ENCODE assay signal across 8 mouse cellular contexts in genomic region chr7:16924037-16924834, GRCm38 (mm10). TPM values are rescaled to one million over a fixed set of nuclear protein-coding genes. Genes with fewer than 3 reads are reported as not detected.
DNase-seq lines count a peak whose midpoint lies in the region; ATAC-seq and TF ChIP-seq lines count a peak whose summit lies in the region.

Gene Calm3, minus strand, starts transcription at chr7:16924114.

- H3K9me3 ChIP-seq in ES-Bruce4 (replicated peaks; ENCODE audit: control insufficient read depth, insufficient read depth, low read length, poor library complexity, severe bottlenecking): no peaks in the 10 kb centered on the region
- no peaks in the 10 kb centered on the region for H3K9me3 ChIP-seq in forebrain, embryonic 13.5 days (replicated peaks)
- no peaks in the 10 kb centered on the region for H3K9me3 ChIP-seq in liver, postnatal 0 days (ENCODE audit: low read length)
- no peaks in the 10 kb centered on the region for H3K9me3 ChIP-seq in neural tube, embryonic 14.5 days (ENCODE audit: control insufficient read depth, low read length)

- intact Hi-C loops in heart, postnatal 10 days (cut with DNase I): loop anchor here (5.0 kb wide), 1 partner anchor 107 kb away; the partner anchor contains the start of genes Fkrp and Strn4

- DNase-seq in heart, postnatal 10 days: peak; percentile 100
- peak; percentile 92 for DNase-seq in large intestine, adult 2 months (ENCODE audit: low read depth, low spot score)
- peak; percentile 99 for DNase-seq in liver, postnatal 0 days
- DNase-seq in testis, postnatal 10 days (ENCODE audit: low spot score): peak; percentile 99

- no peaks in the 10 kb centered on the region for H3K27me3 ChIP-seq in ES-Bruce4 (ENCODE audit: control insufficient read depth, insufficient read depth, low read length, poor library complexity, severe bottlenecking)
- no peaks in the 10 kb centered on the region for H3K27me3 ChIP-seq in forebrain, embryonic 13.5 days
- H3K27me3 ChIP-seq in liver, postnatal 0 days (ENCODE audit: insufficient read depth, low read length): no peaks in the 10 kb centered on the region
- H3K27me3 ChIP-seq in neural tube, embryonic 14.5 days (ENCODE audit: control insufficient read depth, insufficient read depth, low read length): no peaks in the 10 kb centered on the region

- peak; percentile 77 for ATAC-seq in cerebellum, adult (ENCODE audit: insufficient number of reproducible peaks, low FRiP score, low TSS enrichment)
- peak; percentile 93 for ATAC-seq in forebrain, embryonic 13.5 days
- ATAC-seq in liver, postnatal 0 days: peak; percentile 92
- peak; percentile 93 for ATAC-seq in neural tube, embryonic 14.5 days (ENCODE audit: low read depth)

- H3K27ac ChIP-seq in ES-Bruce4 (ENCODE audit: insufficient read depth, low read length): peak within 1 kb of the TSS; percentile 81
- H3K27ac ChIP-seq in forebrain, embryonic 13.5 days: peak within 1 kb of the TSS; percentile 96
- H3K27ac ChIP-seq in liver, postnatal 0 days (ENCODE audit: low read depth): peak within 1 kb of the TSS; percentile 92
- peak within 1 kb of the TSS; percentile 98 for H3K27ac ChIP-seq in neural tube, embryonic 14.5 days (ENCODE audit: low read depth, low read length)

- peaks cover 4% of the 10 kb centered on the region for H3K4me1 ChIP-seq in ES-Bruce4 (ENCODE audit: control insufficient read depth, insufficient read depth, low read length)
- peaks cover 41% of the 10 kb centered on the region for H3K4me1 ChIP-seq in forebrain, embryonic 13.5 days
- peaks cover 32% of the 10 kb centered on the region for H3K4me1 ChIP-seq in liver, postnatal 0 days (ENCODE audit: insufficient read depth)
- H3K4me1 ChIP-seq in neural tube, embryonic 14.5 days (ENCODE audit: control insufficient read depth, insufficient read depth, low read length): peaks cover 35% of the 10 kb centered on the region

- H3K4me3 ChIP-seq in ES-Bruce4 (ENCODE audit: low read depth, low read length): peak within 1 kb of the TSS; percentile 94
- peak within 1 kb of the TSS; percentile 86 for H3K4me3 ChIP-seq in forebrain, embryonic 13.5 days
- peak within 1 kb of the TSS; percentile 94 for H3K4me3 ChIP-seq in liver, postnatal 0 days (ENCODE audit: low read depth, low read length)
- peak within 1 kb of the TSS; percentile 86 for H3K4me3 ChIP-seq in neural tube, embryonic 14.5 days (ENCODE audit: low read depth, low read length)

- H3K9ac ChIP-seq in ES-Bruce4 (ENCODE audit: low read depth, poor library complexity, severe bottlenecking): peak within 1 kb of the TSS; percentile 97
- peak within 1 kb of the TSS; percentile 97 for H3K9ac ChIP-seq in forebrain, embryonic 13.5 days
- H3K9ac ChIP-seq in liver, postnatal 0 days (replicated peaks): peak within 1 kb of the TSS; percentile 94
- peak within 1 kb of the TSS; percentile 97 for H3K9ac ChIP-seq in neural tube, embryonic 14.5 days (replicated peaks; ENCODE audit: low read depth, low read length)

- 2% methylated on average over 64 of the region's 64 CpGs for WGBS in forebrain, embryonic 13.5 days
- WGBS in large intestine, adult 2 months: 1% methylated on average over 64 of the region's 64 CpGs
- WGBS in liver, postnatal 0 days (ENCODE audit: insufficient replicate concordance): 2% methylated on average over 64 of the region's 64 CpGs
- 2% methylated on average over 63 of the region's 64 CpGs for WGBS in neural tube, embryonic 14.5 days

- peak; percentile 85 for TF ChIP-seq POLR2A in ES-Bruce4 (IDR thresholded peaks at IDR 0.05; ENCODE audit: insufficient read depth, low read length)

- TF ChIP-seq CTCF in ES-Bruce4 (IDR thresholded peaks at IDR 0.05; ENCODE audit: low read depth, low read length): no peak
- peak; percentile 30; the same call in 1 of the 2 replicates for TF ChIP-seq CTCF in liver, postnatal 0 days (IDR thresholded peaks at IDR 0.05; ENCODE audit: low read depth)

- peak within 1 kb of the TSS; percentile 95 for H3K4me2 ChIP-seq in forebrain, embryonic 13.5 days
- H3K4me2 ChIP-seq in liver, postnatal 0 days (ENCODE audit: low read depth, low read length): peak within 1 kb of the TSS; percentile 99
- peak within 1 kb of the TSS; percentile 92 for H3K4me2 ChIP-seq in neural tube, embryonic 14.5 days (ENCODE audit: low read depth, low read length)

- H3K36me3 ChIP-seq in ES-Bruce4 (ENCODE audit: control insufficient read depth, insufficient read depth, low read length, poor library complexity, severe bottlenecking): no peaks in the 10 kb centered on the region; the same call in 1 of the 2 replicates
- H3K36me3 ChIP-seq in forebrain, embryonic 13.5 days (ENCODE audit: poor library complexity, severe bottlenecking): peaks cover 10% of the 10 kb centered on the region
- H3K36me3 ChIP-seq in liver, postnatal 0 days (replicated peaks; ENCODE audit: insufficient read depth, low read length): peaks cover 14% of the 10 kb centered on the region
- H3K36me3 ChIP-seq in neural tube, embryonic 14.5 days (ENCODE audit: control insufficient read depth, insufficient read depth, low read length): no peaks in the 10 kb centered on the region

- TF ChIP-seq EP300 in ES-Bruce4 (IDR thresholded peaks at IDR 0.05; ENCODE audit: insufficient read depth, low read depth, low read length): peak; percentile 73
- peak; percentile 84; the same call in 1 of the 2 replicates for TF ChIP-seq EP300 in liver, postnatal 0 days (IDR thresholded peaks at IDR 0.05; ENCODE audit: low read depth)

RNA-seq across cellular contexts. Expression of gene Calm3, which starts in this region (rescaled TPM):
- polyA plus RNA-seq in ES-Bruce4 (2011; ENCODE audit: insufficient read depth, insufficient read length, low read depth, missing spikeins): 358 and 368 TPM in 2 replicates
- 271 and 296 TPM in 2 replicates for polyA plus RNA-seq in forebrain, embryonic 13.5 days (2015; fragmentation: Nextera tagmentation; extraction: Ambion mirVana)
- total RNA-seq in heart, postnatal 10 days (2021): 100 to 1,000 TPM; 252 to 262 TPM
- 442 and 456 TPM in 2 replicates for polyA plus RNA-seq in large intestine, adult 2 months (2012; rRNA removed)
- 58.8 and 60.3 TPM in 2 replicates for polyA plus RNA-seq in liver, postnatal 0 days (2015; fragmentation: Nextera tagmentation; extraction: Ambion mirVana)
- 412 and 503 TPM in 2 replicates for polyA plus RNA-seq in neural tube, embryonic 14.5 days (2014; fragmentation: Nextera tagmentation; extraction: Ambion mirVana)

Comparison
In these comparisons a context has a peak if more than half of its experiments do, and no peak if none do; other contexts are left out.
1. Peak in every context shown above with its lines: DNase-seq, ATAC-seq, H3K4me3 ChIP-seq and H3K27ac ChIP-seq.